Mouse (Mus musculus) kidney, postnatal 0 days (tissue): ENCODE measurements around the gene Mog. TPM values are rescaled to one million over a fixed set of nuclear protein-coding genes. Genes with fewer than 3 reads are reported as not detected.
A peak's percentile ranks its signal among the peaks of the same experiment; 100 is the strongest.
"Not testable (repeated sequence)": the region's sequence is repeated elsewhere in the genome, so short reads cannot be mapped to it uniquely, and the experiment has no call there.

ENCODE experiments used
- ATAC-seq: fragments of 200-750 bp; cut with Nextera tagmentation; replicated peaks from 2 replicates; pipeline ENCODE4 v1.8.0; 2017; ENCODE audit warnings: low read depth, moderate number of reproducible peaks, moderate TSS enrichment, moderate library complexity; ENCODE audit not compliant: low FRiP score
- DNase-seq: peaks from one replicate; pipeline ENCODE4 v3.0.0-alpha.2; 2016; ENCODE audit warnings: low spot score
- H3K27ac ChIP-seq: fragments of 300-500 bp; sonication (generic); 2 replicates; pipeline ENCODE4 v1.5.1; 2014; ENCODE audit warnings: mild to moderate bottlenecking
- H3K27me3 ChIP-seq: fragments of 300-500 bp; sonication (generic); 2 replicates; pipeline ENCODE4 v1.6.1; 2014; ENCODE audit warnings: low read length, mixed read lengths; ENCODE audit not compliant: insufficient read depth
- H3K36me3 ChIP-seq: fragments of 300-500 bp; sonication (generic); 2 replicates; pipeline ENCODE4 v1.6.1; 2014; ENCODE audit warnings: low read length, mixed read lengths; ENCODE audit not compliant: insufficient read depth
- H3K4me1 ChIP-seq: fragments of 300-500 bp; sonication (generic); replicated peaks from 2 replicates; pipeline ENCODE4 v1.6.1; 2014; ENCODE audit warnings: antibody characterized with exemption, low read length, mixed read lengths; ENCODE audit not compliant: insufficient read depth
- H3K4me2 ChIP-seq: fragments of 300-500 bp; sonication (generic); 2 replicates; pipeline ENCODE4 v1.6.1; 2014; ENCODE audit warnings: mild to moderate bottlenecking, low read length, moderate library complexity, mixed read lengths
- H3K4me3 ChIP-seq: fragments of 300-500 bp; sonication (generic); replicated peaks from 2 replicates; pipeline ENCODE4 v1.5.1; 2014; ENCODE audit warnings: low read depth, low read length
- H3K9ac ChIP-seq: fragments of 300-500 bp; sonication (generic); 2 replicates; pipeline ENCODE4 v1.6.1; 2014; ENCODE audit warnings: low read depth, low read length
- H3K9me3 ChIP-seq: fragments of 300-500 bp; sonication (generic); replicated peaks from 2 replicates; pipeline ENCODE4 v1.6.1; 2016; ENCODE audit warnings: low read length, inconsistent platforms, mixed read lengths
- CTCF ChIP-seq: IDR thresholded peaks from 2 replicates; pipeline ENCODE4 v1.5.1; 2016; ENCODE audit warnings: antibody characterized with exemption, low read depth, mild to moderate bottlenecking, moderate library complexity
- WGBS: fragments of 180-500 bp; shearing (Covaris S2); extraction: QIAGEN DNeasy Blood & Tissue Kit; methylation state at CpG from one replicate; pipeline ENCODE4 v1.1.7; 2014; 5-methylcytosine and 5-hydroxymethylcytosine counted together
- polyA plus RNA-seq: library from polyadenylated mRNA; unstranded; fragments of >200 nt; fragmentation: Nextera tagmentation; extraction: Ambion mirVana; gene quantifications from 2 replicates; pipeline ENCODE4 v1.2.1, GENCODE M21; 2015

The Mog gene
- polyA plus RNA-seq, 1 experiment from 2014 or later: not detected

DNA sequence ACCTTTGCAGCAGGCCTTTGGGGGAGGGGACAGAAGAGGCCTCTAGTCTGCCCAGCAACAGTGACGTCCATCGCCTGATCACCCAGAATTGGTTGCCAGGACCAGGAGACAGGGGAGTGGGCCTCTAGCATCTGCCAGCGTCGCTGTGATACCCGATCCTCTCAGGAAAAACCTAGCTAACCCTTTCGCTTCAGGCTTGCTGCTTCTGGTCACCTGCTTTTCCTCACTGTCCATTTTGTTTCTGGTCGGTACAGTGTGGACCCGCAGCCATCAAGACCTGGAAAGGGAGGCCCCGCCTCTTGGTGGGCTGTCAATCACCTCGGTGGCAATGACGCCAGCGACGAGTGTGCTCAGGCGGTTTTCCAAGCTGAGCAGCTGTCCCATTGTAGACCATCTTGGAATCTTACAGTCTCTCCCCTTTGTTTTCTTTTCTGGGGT lies 5.5 kb upstream of the Mog start:
- ATAC-seq (peak; percentile 99), DNase-seq (peak; percentile 99)
- no peaks in the 10 kb centered on the region for H3K36me3 ChIP-seq
- under 1% methylated on average over 14 of the region's 14 CpGs for WGBS
- H3K9me3 ChIP-seq: no peaks in the 10 kb centered on the region
- H3K4me3 ChIP-seq: peak overlapping the region; percentile 38
- H3K27me3 ChIP-seq: no peaks in the 10 kb centered on the region
- H3K4me1 ChIP-seq: 0 out of 2 replicates have a peak, but pooled peaks cover 3% of the 10 kb centered on the region
- H3K9ac ChIP-seq: peak overlapping the region; percentile 29; the same call in 1 of the 2 replicates
- peak overlapping the region; percentile 64 for H3K27ac ChIP-seq
- H3K4me2 ChIP-seq: peak overlapping the region; percentile 58
- TF ChIP-seq CTCF: no peak

DNA sequence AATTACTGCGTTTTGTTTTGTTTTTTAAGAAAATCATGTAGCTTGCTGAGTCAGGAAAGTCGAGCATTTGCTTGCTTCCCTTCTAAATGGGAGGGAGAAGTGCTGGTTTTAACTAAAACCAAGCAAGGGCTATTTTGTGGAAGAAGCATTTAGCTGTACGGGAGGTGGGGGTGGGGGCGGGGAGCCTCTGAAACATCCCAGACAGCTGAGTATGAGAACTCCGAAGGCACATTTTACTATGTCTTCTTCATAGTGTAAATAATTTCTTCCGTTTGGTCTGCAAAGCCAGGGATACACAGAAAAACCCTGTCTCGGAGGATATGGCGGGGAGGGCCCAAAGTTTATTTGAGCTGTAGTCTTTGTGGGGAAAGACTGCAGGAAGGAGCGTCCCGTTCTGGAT lies 5.0 kb upstream of the Mog start:
- H3K9me3 ChIP-seq: no peaks in the 10 kb centered on the region
- peak overlapping the region; percentile 38 for H3K4me3 ChIP-seq
- no peaks in the 10 kb centered on the region for H3K27me3 ChIP-seq
- no peak for TF ChIP-seq CTCF
- no peaks in the 10 kb centered on the region for H3K36me3 ChIP-seq
- H3K4me2 ChIP-seq: peak overlapping the region; percentile 58
- peak overlapping the region; percentile 64 for H3K27ac ChIP-seq
- DNase-seq: no peak
- 0 out of 2 replicates have a peak, but pooled peaks cover 3% of the 10 kb centered on the region for H3K4me1 ChIP-seq
- H3K9ac ChIP-seq: peak overlapping the region; percentile 29; the same call in 1 of the 2 replicates
- WGBS: 8% methylated on average over 10 of the region's 10 CpGs
- ATAC-seq: peak; percentile 19

DNA sequence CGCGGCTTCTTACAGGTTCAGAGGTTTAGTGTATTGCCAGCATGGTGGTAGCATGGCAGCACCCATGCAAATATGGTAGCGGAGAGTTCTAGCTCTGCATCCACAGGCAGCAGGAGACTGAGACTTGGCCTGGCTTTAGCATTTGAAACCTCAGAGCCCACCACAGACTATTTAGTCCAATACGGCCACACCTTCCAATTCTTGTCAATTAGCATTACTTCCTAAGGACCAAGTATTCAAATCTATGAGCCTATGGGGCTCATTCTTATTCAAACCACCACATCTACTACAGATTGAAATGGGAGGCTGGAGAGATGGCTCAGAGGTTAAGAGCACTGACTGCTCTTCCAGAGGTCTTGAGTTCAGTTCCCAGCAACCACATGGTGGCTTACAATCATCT lies 4.3 kb upstream of the Mog start:
- DNase-seq: no peak
- TF ChIP-seq CTCF: no peak
- Histone ChIP-seq H3K4me1 (0 out of 2 replicates have a peak, but pooled peaks cover 3% of the 10 kb centered on the region), H3K9ac (no peak overlapping the region), H3K4me2 (no peak overlapping the region), H3K9me3 (no peaks in the 10 kb centered on the region), H3K4me3 (no peak overlapping the region), H3K27me3 (no peaks in the 10 kb centered on the region), H3K27ac (peak overlapping the region; percentile 64; the same call in 1 of the 2 replicates), H3K36me3 (no peaks in the 10 kb centered on the region)
- WGBS: 92% methylated on average over 4 of the region's 4 CpGs
- no peak for ATAC-seq

DNA sequence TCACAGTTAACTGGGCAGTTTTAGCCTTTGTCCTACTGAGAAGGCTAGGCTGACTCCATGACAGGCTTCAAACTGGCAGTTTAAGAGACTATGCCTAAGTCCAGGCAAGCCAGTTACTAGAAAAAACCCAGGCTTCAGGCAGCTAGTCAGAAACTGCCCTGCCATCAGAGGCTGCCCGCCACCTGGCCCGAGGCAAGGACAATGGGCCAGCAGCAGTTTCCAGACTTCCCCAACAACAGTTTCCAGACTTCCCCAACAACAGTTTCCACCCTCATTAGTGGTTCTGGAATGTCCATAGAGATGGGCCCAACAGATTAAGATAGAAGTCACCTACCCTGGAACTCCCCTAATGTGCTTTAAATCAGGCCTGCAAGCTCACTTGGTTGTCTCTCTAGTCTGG lies 3.2 kb upstream of the Mog start:
- Histone ChIP-seq H3K4me3 (no peak overlapping the region), H3K27ac (no peak overlapping the region), H3K27me3 (no peaks in the 10 kb centered on the region), H3K36me3 (no peaks in the 10 kb centered on the region), H3K9me3 (no peaks in the 10 kb centered on the region), H3K4me2 (no peak overlapping the region), H3K9ac (no peak overlapping the region), H3K4me1 (0 out of 2 replicates have a peak, but pooled peaks cover 3% of the 10 kb centered on the region)
- ATAC-seq (no peak), DNase-seq (no peak)
- WGBS: 69% methylated on average over 2 of the region's 2 CpGs
- TF ChIP-seq CTCF: no peak

DNA sequence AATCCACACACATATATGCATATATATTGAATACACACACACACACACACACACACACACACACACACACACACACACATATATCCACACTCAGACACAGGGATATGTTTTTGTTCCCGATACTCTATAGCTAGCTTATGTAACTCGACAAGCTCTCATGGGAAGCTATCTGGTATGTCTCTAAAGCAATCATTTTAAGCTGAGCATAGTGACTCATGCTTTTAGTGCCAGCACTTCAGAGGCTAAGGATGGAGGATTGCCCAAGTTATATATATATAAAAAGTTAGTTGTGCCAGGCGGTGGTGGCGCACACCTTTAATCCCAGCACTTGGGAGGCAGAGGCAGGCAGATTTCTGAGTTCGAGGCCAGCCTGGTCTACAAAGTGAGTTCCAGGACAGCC lies 4.0 kb downstream of the Mog start:
- not testable (repeated sequence) for H3K4me1 ChIP-seq, H3K4me2 ChIP-seq, ATAC-seq, H3K9me3 ChIP-seq, H3K9ac ChIP-seq, H3K27ac ChIP-seq, DNase-seq, H3K4me3 ChIP-seq, H3K27me3 ChIP-seq, H3K36me3 ChIP-seq
- WGBS: 97% methylated on average over 5 of the region's 5 CpGs

DNA sequence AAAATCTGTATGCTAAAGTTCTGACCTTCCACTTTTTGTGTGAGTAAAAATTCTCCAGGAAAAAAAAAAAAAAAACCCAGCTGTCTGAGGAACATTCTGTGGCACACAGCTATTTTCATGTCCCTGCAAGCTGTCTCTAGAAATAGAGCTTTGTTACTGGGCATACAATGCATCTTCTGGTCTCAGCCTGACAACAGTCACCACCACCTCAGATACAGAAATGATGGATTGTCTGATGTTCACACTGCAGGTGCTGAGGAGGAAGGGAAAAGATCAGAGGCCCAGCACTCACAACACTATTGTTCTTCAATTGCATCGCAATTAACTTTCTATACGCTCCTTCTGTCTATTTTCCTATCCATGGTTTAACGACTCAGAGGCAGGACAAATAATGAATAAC lies 4.9 kb downstream of the Mog start:
- no peaks in the 10 kb centered on the region for H3K9me3 ChIP-seq
- H3K4me2 ChIP-seq: no peak overlapping the region
- no peaks in the 10 kb centered on the region for H3K4me1 ChIP-seq
- H3K27ac ChIP-seq: no peak overlapping the region
- TF ChIP-seq CTCF: no peak
- ATAC-seq (no peak), DNase-seq (no peak)
- H3K27me3 ChIP-seq: no peaks in the 10 kb centered on the region
- H3K36me3 ChIP-seq: no peaks in the 10 kb centered on the region
- no peak overlapping the region for H3K9ac ChIP-seq
- H3K4me3 ChIP-seq: no peak overlapping the region
- WGBS: 78% methylated on average over 3 of the region's 3 CpGs

DNA sequence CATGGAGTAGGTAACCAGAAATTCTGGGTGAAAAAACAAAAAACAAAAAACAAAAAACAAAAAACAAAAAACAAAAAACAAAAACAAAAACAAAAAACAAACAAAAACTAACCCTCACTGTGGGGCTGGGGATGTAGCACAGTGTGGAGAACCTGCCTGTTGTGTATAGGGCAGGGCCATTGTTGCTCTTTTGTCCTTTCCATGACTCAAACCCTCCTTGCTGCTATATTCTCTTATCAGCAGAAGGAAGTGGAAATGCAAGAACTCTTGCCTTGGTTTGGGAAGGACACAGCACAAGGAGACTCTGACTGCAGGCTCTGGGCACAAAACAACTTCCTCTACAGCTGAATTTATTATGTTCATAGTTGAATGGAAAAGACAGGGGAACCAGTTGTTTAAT lies 6.9 kb downstream of the Mog start:
- Histone ChIP-seq H3K4me1 (no peaks in the 10 kb centered on the region), H3K4me3 (no peak overlapping the region), H3K27ac (no peak overlapping the region), H3K27me3 (no peaks in the 10 kb centered on the region), H3K9ac (no peak overlapping the region), H3K4me2 (no peak overlapping the region), H3K36me3 (no peaks in the 10 kb centered on the region), H3K9me3 (no peaks in the 10 kb centered on the region)
- TF ChIP-seq CTCF: no peak
- ATAC-seq (no peak), DNase-seq (no peak)
